Mouse (Mus musculus) CH12.LX (cell line): ENCODE data around the gene Gm20388.

Experiments
- CTCF ChIP-seq, 2 experiments: IDR thresholded peaks in 1 of 2; conservative IDR thresholded peaks in 1 of 2; 2 replicates each; pipeline ENCODE4 v1.5.1; 2011 to 2012; ENCODE audit warnings: low read depth in 2 of 2, low read length in 2 of 2, improper control_type of control experiment in 1 of 2, inconsistent platforms in 1 of 2, mild to moderate bottlenecking in 1 of 2, moderate library complexity in 1 of 2
- E2F4 ChIP-seq: IDR thresholded peaks from 2 replicates; pipeline ENCODE4 v1.6.1; 2011; ENCODE audit warnings: low read depth, low read length, improper control_type of control experiment; ENCODE audit not compliant: insufficient replicate concordance
- MAX ChIP-seq: IDR thresholded peaks from 2 replicates; pipeline ENCODE4 v1.6.1; 2011; ENCODE audit warnings: low read length, improper control_type of control experiment
- SMC3 ChIP-seq: IDR thresholded peaks from 2 replicates; pipeline ENCODE4 v1.6.1; 2011; ENCODE audit warnings: low read depth, low read length, improper control_type of control experiment
- UBTF ChIP-seq: IDR thresholded peaks from 2 replicates; pipeline ENCODE4 v1.6.1; 2012; ENCODE audit warnings: low read depth, mild to moderate bottlenecking, inconsistent platforms, low read length, improper control_type of control experiment, moderate library complexity

DNA sequence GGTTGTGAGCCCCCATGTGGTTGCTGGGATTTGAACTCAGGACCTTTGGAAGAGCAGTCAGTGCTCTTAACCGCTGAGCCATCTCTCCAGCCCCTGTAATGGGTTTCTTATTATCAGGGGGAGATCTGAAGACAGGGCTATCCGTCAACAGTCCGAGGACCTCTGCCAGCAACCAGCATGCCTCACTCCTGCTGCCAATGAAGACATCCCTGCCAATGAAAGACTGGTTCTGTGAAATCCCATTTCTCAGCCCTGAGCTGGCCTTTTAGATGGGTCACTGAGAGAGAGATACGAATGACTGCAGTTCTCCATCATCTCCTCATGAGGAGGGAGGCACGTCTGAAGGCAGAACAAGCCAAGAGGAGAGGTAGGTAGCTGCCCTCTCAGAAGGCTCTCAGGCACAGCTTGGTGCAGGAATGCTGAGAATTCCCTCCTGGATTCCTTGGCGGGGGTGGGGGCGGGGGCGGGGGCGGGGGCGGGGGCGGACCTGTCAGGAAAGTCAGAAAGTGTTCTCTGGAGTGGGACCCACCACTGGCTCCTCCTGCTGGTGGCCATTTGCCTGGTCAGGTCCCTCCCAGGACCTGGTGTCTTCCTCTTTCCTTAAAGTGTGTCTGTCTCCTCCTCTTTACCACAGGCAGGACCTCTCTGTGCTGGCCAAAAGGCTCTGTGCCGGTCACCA is 2648.2 kb downstream of the Gm20388 start:
- TF ChIP-seq MAX = no peak
- TF ChIP-seq CTCF (conservative IDR thresholded peaks at IDR 0.05 in 1 of 2, IDR thresholded peaks at IDR 0.05 in 1 of 2; ENCODE audit: low read depth in 2 of 2, low read length in 2 of 2) = peak in 1 of 2 experiments; percentile 36; a peak in 2 of 4 replicates
- no peak for TF ChIP-seq SMC3
- no peak for TF ChIP-seq E2F4
- TF ChIP-seq UBTF = no peak
